Mouse (Mus musculus): ENCODE measurements at regions not wholly inside any gene's neighbourhood (a gene's known extent, or its start where the extent isn't known, plus 50 kb on each side); places are given as distances from the start of the nearest gene placed in this dataset.

GRCm38 (mm10) chr4:150724823-150725222 is 72.8 kb upstream of the Slc45a1 start:
- ATAC-seq = no peak

GRCm38 (mm10) chr4:150721619-150722283 is 69.8 kb upstream of the Slc45a1 start:
- no peak for ATAC-seq

GRCm38 (mm10) chr4:150717866-150718265 is 65.9 kb upstream of the Slc45a1 start:
- ATAC-seq = no peak

- ATAC-seq = no peak
Measured at GRCm38 (mm10) chr4:150715051-150715450, 63.1 kb upstream of the Slc45a1 start.

GRCm38 (mm10) chr4:150713291-150713690 is 61.3 kb upstream of the Slc45a1 start:
- no peak for ATAC-seq

GRCm38 (mm10) chr4:150712856-150713255 is 60.9 kb upstream of the Slc45a1 start:
- ATAC-seq = no peak

- ATAC-seq = no peak
Measured at GRCm38 (mm10) chr4:150711646-150712045, 59.7 kb upstream of the Slc45a1 start.

- no peak for ATAC-seq
Measured at GRCm38 (mm10) chr4:150709391-150710130, 57.6 kb upstream of the Slc45a1 start.

GRCm38 (mm10) chr4:150708572-150708984 is 56.6 kb upstream of the Slc45a1 start:
- ATAC-seq = no peak

- no peak for ATAC-seq
Measured at GRCm38 (mm10) chr4:150707725-150708571, 56.0 kb upstream of the Slc45a1 start.

GRCm38 (mm10) chr4:150706793-150707724 is 55.1 kb upstream of the Slc45a1 start:
- no peak for ATAC-seq

GRCm38 (mm10) chr4:150706291-150706690 is 54.3 kb upstream of the Slc45a1 start:
- no peak for ATAC-seq

GRCm38 (mm10) chr4:150703266-150703665 is 51.3 kb upstream of the Slc45a1 start:
- ATAC-seq = no peak

Data from CD4-positive, CD25-positive, alpha-beta regulatory T cell, adult 4 months (primary cell).